Mouse (Mus musculus) myocyte (in vitro differentiated cells): ENCODE results near the gene Cpt2.

Experiments used
- E2F4 ChIP-seq: IDR thresholded peaks from one replicate; pipeline ENCODE4 v1.6.1; 2011; ENCODE audit warnings: mild to moderate bottlenecking, control low read depth, moderate library complexity; ENCODE audit not compliant: insufficient read depth
- MYOD1 ChIP-seq, 3 experiments: IDR thresholded peaks; one replicate each; pipeline ENCODE4 v1.6.1; 2011; ENCODE audit warnings: control low read depth in 2 of 3, low read depth in 2 of 3, mild to moderate bottlenecking in 2 of 3, moderate library complexity in 1 of 3; ENCODE audit not compliant: insufficient read length in 2 of 3, control insufficient read depth in 1 of 3
- POLR2A ChIP-seq: IDR thresholded peaks from one replicate; pipeline ENCODE4 v1.6.1; 2011; ENCODE audit warnings: low read depth, mild to moderate bottlenecking, control low read depth, moderate library complexity; ENCODE audit not compliant: insufficient read length
- POLR2AphosphoS2 ChIP-seq: IDR thresholded peaks from one replicate; pipeline ENCODE4 v1.6.1; 2011; ENCODE audit warnings: low read depth, control low read depth; ENCODE audit not compliant: insufficient read length

- TF ChIP-seq E2F4 = no peak
- no peak for TF ChIP-seq POLR2A
- no peak for TF ChIP-seq MYOD1 (IDR thresholded peaks at IDR 0.05; ENCODE audit: control insufficient read depth in 1 of 3, insufficient read length in 2 of 3, low read depth in 2 of 3)
- TF ChIP-seq POLR2AphosphoS2 = no peak
These were observed 24.0 kb downstream of the Cpt2 start for GRCm38 (mm10) chr4:107899211-107899927.
